Mouse (Mus musculus) forebrain, embryonic 15.5 days (tissue): ENCODE results near the gene Zbtb37. TPM values are rescaled to one million over a fixed set of nuclear protein-coding genes. Genes with fewer than 3 reads are reported as not detected.
"Not testable (repeated sequence)": the region's sequence is repeated elsewhere in the genome, so short reads cannot be mapped to it uniquely, and the experiment has no call there.

Experiments used
- ATAC-seq: fragments of 200-750 bp; cut with Nextera tagmentation; replicated peaks from 2 replicates; pipeline ENCODE4 v1.8.0; 2017; ENCODE audit warnings: mild to moderate bottlenecking, moderate TSS enrichment, moderate library complexity
- H3K27ac ChIP-seq: fragments of 300-500 bp; sonication (generic); replicated peaks from 2 replicates; pipeline ENCODE4 v1.5.1; 2015; ENCODE audit warnings: mild to moderate bottlenecking, inconsistent platforms
- H3K27me3 ChIP-seq: fragments of 300-500 bp; sonication (generic); 2 replicates; pipeline ENCODE4 v1.6.1; 2015; ENCODE audit warnings: inconsistent platforms
- H3K36me3 ChIP-seq: fragments of 300-500 bp; sonication (generic); 2 replicates; pipeline ENCODE4 v1.6.1; 2015; ENCODE audit warnings: mild to moderate bottlenecking, inconsistent platforms
- H3K4me1 ChIP-seq: fragments of 300-500 bp; sonication (generic); 2 replicates; pipeline ENCODE4 v1.6.1; 2015; ENCODE audit warnings: inconsistent platforms
- H3K4me2 ChIP-seq: fragments of 300-500 bp; sonication (generic); replicated peaks from 2 replicates; pipeline ENCODE4 v1.6.1; 2015; ENCODE audit warnings: mild to moderate bottlenecking, inconsistent platforms
- H3K4me3 ChIP-seq: fragments of 300-500 bp; sonication (generic); 2 replicates; pipeline ENCODE4 v1.5.1; 2015; ENCODE audit warnings: mild to moderate bottlenecking, inconsistent platforms
- H3K9ac ChIP-seq: fragments of 300-500 bp; sonication (generic); replicated peaks from 2 replicates; pipeline ENCODE4 v1.6.1; 2015; ENCODE audit warnings: mild to moderate bottlenecking, inconsistent platforms
- H3K9me3 ChIP-seq: fragments of 300-500 bp; sonication (generic); 2 replicates; pipeline ENCODE4 v1.6.1; 2016; ENCODE audit warnings: inconsistent platforms
- WGBS: fragments of 180-500 bp; shearing (Covaris S2); methylation state at CpG from one replicate; pipeline ENCODE4 v1.1.7; 2015; ENCODE audit warnings: mixed read lengths; 5-methylcytosine and 5-hydroxymethylcytosine counted together
- polyA plus RNA-seq: library from polyadenylated mRNA; unstranded; fragments of >200 nt; fragmentation: Nextera tagmentation; extraction: Ambion mirVana; gene quantifications from 2 replicates; pipeline ENCODE4 v1.2.1, GENCODE M21; 2015

Zbtb37 gene
- polyA plus RNA-seq, 1 experiment from 2014 or later, result 15.1 TPM

DNA sequence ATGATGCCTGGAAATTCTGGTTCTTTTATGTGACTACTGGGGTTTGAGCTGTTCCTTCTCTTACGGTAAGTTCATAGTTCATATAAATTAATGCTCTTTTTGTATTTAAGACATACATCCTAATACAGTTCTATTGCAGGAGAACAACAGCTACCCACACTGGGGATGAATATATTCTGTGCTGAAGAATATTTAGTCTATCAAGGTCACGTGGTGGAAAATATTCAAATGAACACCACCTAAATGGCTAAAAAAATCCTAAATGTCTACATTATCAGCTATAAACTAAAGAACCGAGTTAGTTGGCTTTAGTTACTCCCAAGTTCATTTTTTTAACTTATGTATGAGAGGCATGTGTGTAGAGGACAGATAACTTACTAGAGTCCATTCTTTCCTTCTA lies 4.6 kb downstream of the Zbtb37 start:
- Histone ChIP-seq H3K9me3 (no peaks in the 10 kb centered on the region), H3K27ac (no peak overlapping the region), H3K4me3 (no peak overlapping the region), H3K27me3 (no peaks in the 10 kb centered on the region), H3K4me1 (peaks cover 15% of the 10 kb centered on the region), H3K4me2 (no peak overlapping the region), H3K36me3 (peaks cover 43% of the 10 kb centered on the region), H3K9ac (no peak overlapping the region)
- ATAC-seq, result no peak
- 96% methylated on average over 3 of the region's 3 CpGs for WGBS

DNA sequence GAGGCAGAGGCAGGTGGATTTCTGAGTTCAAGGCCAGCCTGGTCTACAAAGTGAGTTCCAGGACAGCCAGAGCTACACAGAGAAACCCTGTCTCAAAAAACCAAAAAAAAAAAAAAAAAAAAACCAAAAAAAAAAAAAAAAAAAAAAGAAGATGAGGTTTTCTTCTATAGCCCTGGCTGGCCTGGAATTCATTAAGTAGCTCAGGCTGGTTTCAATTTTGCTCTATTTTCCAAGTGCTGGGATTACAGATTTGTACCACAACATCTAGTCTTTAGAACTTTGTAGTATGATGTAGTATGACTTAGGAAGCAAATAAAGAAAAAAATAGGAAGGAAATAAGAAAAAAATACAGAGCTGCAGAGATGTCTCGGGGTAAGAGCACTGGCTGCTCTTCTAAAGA lies 6.2 kb downstream of the Zbtb37 start:
- H3K4me3 ChIP-seq, H3K9ac ChIP-seq, H3K9me3 ChIP-seq, ATAC-seq, H3K27me3 ChIP-seq, H3K27ac ChIP-seq, H3K4me2 ChIP-seq, H3K4me1 ChIP-seq: not testable (repeated sequence)
- peaks cover 46% of the 10 kb centered on the region for H3K36me3 ChIP-seq
- 87% methylated on average over 1 of the region's 1 CpGs for WGBS

DNA sequence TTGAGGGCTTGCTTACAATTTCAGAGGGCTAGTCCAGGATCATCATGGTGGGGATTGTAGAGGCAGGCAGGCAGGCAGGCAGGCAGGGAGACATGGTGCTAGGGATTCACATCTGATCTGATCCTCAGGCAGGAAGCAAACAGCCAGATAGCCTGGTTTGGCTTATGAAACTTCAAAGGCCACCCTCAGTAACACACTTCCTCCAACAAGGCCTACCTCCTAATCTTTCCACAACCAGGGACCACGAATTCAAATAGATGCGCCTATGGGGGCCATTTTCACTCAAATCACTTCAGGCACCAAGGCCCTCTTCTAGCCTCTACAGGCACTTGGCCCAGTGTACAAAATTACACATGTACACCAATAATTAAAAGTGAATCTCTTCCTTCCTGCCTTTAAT lies 7.5 kb downstream of the Zbtb37 start:
- H3K4me1 ChIP-seq, result peaks cover 6% of the 10 kb centered on the region; the same call in 1 of the 2 replicates
- H3K27me3 ChIP-seq, result no peaks in the 10 kb centered on the region
- peaks cover 42% of the 10 kb centered on the region for H3K36me3 ChIP-seq
- H3K9ac ChIP-seq, result no peak overlapping the region
- no peak for ATAC-seq
- no peaks in the 10 kb centered on the region for H3K9me3 ChIP-seq
- no peak overlapping the region for H3K27ac ChIP-seq
- H3K4me2 ChIP-seq, result no peak overlapping the region
- WGBS, result 88% methylated on average over 2 of the region's 2 CpGs
- no peak overlapping the region for H3K4me3 ChIP-seq

DNA sequence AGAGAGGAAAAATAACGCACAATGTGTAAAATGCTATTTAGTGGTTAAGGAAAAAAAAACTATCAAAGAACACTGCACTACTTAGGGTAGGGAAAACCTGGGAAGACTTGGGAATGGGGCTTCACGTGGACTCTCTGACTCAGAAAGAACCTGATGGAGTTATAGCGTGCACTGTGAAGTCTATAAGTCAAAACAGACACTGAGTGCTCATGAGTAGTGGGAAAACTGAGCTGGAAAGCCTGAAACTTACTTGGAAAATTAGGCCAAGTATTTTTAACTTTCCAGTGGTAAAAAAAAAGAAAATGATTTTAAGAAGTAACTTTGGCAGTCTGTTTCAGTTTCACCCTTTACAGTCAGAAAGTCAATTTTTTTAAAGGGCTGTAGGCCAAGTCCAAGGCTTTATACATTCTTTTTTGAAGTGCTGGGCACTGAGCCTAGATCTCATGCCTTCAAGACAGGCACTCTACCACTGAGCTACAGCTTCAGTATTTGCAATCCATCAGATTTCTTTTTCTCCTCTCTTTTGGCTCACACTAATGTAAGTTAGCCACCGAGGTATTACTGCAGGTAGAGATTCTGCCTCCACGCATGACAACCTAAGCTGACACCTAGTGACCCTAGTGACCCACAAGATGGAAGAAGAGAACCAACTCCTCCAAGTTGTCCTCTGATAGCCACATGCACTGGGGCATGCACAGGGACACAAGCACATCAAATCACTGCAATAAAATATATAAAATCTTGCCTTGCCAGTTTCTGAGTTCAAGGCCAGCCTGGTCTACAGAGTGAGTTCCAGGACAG lies 9.0 kb downstream of the Zbtb37 start:
- Histone ChIP-seq H3K9me3 (no peaks in the 10 kb centered on the region), H3K4me2 (no peak overlapping the region), H3K36me3 (peaks cover 37% of the 10 kb centered on the region), H3K4me1 (no peaks in the 10 kb centered on the region), H3K27me3 (no peaks in the 10 kb centered on the region), H3K9ac (no peak overlapping the region), H3K4me3 (no peak overlapping the region), H3K27ac (no peak overlapping the region)
- ATAC-seq, result no peak
- 94% methylated on average over 5 of the region's 5 CpGs for WGBS

DNA sequence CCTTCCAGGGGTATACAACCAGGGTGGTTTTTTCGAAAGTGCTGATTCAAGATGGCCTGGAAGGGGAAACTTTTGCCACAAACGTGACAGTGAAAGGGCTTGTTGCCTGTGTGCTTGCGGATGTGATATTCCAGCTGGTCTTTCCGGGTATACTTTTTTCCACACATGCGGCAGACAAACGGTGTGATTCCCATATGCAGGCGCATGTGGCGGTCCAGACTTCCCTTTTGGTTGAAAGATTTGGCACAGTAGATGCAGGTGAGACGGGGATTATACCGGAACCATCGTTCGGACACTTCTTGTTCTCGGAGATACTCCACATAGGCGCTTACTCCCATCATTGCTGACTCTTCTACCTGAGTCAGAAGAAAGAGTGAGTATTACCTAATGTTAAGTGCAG lies 14.6 kb downstream of the Zbtb37 start:
- 97% methylated on average over 14 of the region's 14 CpGs for WGBS
- no peak for ATAC-seq
- no peak overlapping the region for H3K4me2 ChIP-seq

DNA sequence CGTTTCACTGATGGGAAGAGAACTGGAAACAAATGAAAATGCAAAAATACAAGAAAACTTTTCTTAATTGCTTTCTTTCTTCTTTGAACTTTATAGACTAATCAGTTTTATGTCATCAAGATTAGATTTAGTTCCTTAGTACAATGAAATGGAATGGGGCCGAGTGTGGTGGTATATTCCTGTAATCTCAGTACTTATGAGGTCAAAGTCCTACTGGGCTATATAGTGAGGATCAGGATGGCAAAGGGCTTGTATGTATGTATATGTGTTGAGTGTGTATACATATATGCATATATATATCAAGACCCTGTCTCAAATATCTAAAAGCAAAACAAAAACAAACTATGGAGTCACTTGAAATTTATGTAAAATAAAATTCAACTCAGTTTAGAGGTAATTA lies 18.3 kb downstream of the Zbtb37 start:
- H3K9ac ChIP-seq, result no peak overlapping the region
- no peak overlapping the region for H3K4me3 ChIP-seq
- H3K36me3 ChIP-seq, result peaks cover 50% of the 10 kb centered on the region
- ATAC-seq, result no peak
- 84% methylated on average over 2 of the region's 2 CpGs for WGBS
- no peak overlapping the region for H3K4me2 ChIP-seq
- H3K4me1 ChIP-seq, result no peaks in the 10 kb centered on the region
- H3K9me3 ChIP-seq, result no peaks in the 10 kb centered on the region
- H3K27ac ChIP-seq, result no peak overlapping the region
- no peaks in the 10 kb centered on the region for H3K27me3 ChIP-seq

More for the DNA sequence above, 14.6 kb downstream of the Zbtb37 start:
- H3K9ac ChIP-seq, result no peak overlapping the region
- no peak overlapping the region for H3K27ac ChIP-seq
- H3K36me3 ChIP-seq, result peaks cover 45% of the 10 kb centered on the region
- H3K27me3 ChIP-seq, result no peaks in the 10 kb centered on the region
- no peaks in the 10 kb centered on the region for H3K4me1 ChIP-seq
- no peak overlapping the region for H3K4me3 ChIP-seq
- no peaks in the 10 kb centered on the region for H3K9me3 ChIP-seq

DNA sequence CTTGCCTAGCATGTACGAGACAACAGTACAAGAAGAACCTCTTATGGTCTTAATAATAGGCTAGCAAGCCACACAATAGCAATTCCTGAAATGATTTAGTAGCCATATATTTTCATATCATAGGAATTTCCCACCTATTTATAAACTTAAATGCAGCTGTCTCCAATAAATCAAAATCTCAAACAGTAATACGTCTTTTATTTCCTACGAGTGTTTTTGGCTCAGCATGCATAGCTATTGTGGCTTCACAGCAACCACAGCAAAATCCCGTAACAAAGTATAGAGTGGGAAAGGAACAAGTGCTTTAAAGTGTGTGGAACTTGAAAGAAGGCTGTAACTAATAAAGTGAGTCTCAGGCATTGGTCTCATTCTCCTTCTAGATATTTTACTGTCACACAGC lies 24.2 kb downstream of the Zbtb37 start:
- Histone ChIP-seq H3K27ac (no peak overlapping the region), H3K4me1 (no peaks in the 10 kb centered on the region), H3K9me3 (no peaks in the 10 kb centered on the region), H3K4me2 (no peak overlapping the region), H3K4me3 (no peak overlapping the region), H3K27me3 (no peaks in the 10 kb centered on the region), H3K9ac (no peak overlapping the region), H3K36me3 (peaks cover 23% of the 10 kb centered on the region)
- no peak for ATAC-seq
- whole genome bisulfite sequencing, result 92% methylated on average over 4 of the region's 4 CpGs

DNA sequence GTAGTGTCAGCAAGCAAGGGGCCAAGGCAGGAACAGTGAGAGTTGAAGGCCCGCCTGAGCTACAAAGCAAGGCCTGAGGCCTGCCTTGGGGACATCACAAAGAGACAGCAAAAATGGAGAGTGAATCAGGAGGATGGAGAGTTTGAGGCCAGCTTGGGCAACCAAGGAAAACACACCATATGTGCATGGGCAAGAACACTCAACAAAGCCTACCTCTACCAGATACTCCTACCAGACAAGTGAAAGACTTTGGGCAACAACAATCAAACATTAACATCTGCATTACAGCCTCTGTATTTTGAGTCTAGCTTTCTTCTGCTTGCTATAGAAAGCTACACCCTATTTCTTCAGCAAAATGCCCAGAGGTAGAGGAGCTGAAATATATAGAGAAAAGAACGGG lies 26.6 kb downstream of the Zbtb37 start:
- no peaks in the 10 kb centered on the region for H3K4me1 ChIP-seq
- H3K9ac ChIP-seq, result no peak overlapping the region
- H3K27ac ChIP-seq, result no peak overlapping the region
- no peak overlapping the region for H3K4me3 ChIP-seq
- H3K9me3 ChIP-seq, result no peaks in the 10 kb centered on the region
- H3K4me2 ChIP-seq, result no peak overlapping the region
- H3K27me3 ChIP-seq, result no peaks in the 10 kb centered on the region
- no peak for ATAC-seq
- 100% methylated on average over 2 of the region's 2 CpGs for WGBS
- H3K36me3 ChIP-seq, result peaks cover 23% of the 10 kb centered on the region

DNA sequence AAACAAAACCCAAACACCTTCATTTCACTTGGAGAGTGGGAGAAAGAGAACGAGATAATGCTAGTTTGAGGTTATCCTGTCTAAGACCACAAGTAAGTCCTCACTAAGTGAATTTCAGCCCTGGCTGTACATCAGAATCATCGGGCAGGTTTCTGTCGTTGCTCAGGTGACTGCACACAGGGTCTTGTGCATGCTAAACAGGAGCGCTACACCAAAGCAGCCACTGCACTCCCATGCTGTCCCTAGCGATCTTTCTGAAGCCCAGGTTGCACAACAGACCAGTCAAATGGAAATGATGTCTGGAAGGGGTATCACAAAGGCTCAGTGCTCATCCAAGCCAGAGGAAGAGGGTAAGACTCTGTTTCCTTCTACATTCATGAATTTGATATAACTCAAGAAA lies 28.2 kb downstream of the Zbtb37 start:
- Histone ChIP-seq H3K4me3 (no peak overlapping the region), H3K4me2 (no peak overlapping the region), H3K9ac (no peak overlapping the region), H3K4me1 (no peaks in the 10 kb centered on the region), H3K27ac (no peak overlapping the region), H3K9me3 (no peaks in the 10 kb centered on the region), H3K36me3 (peaks cover 10% of the 10 kb centered on the region), H3K27me3 (no peaks in the 10 kb centered on the region)
- no peak for ATAC-seq
- 73% methylated on average over 5 of the region's 5 CpGs for WGBS

DNA sequence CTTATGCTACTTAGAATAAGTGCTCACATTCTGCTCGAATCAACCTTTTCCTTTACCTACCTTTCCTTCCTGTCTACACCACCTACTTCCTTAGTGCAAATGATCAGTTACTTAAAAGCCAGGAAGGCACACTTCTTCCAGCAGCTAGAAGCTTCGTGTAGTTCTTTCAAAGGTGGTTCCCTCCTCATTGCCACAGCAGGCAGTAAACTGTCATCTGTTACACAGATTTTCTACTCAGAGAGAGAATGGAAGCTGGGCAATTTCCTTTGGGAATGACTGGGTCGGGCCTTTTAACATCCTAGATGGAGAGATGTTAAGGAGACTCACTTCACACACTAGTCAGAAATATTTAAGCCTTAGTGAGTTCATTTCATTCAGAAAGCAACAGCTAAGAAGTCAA lies 29.1 kb downstream of the Zbtb37 start:
- no peaks in the 10 kb centered on the region for H3K9me3 ChIP-seq
- H3K4me3 ChIP-seq, result no peak overlapping the region
- ATAC-seq, result no peak
- WGBS, result 79% methylated on average over 3 of the region's 3 CpGs
- H3K9ac ChIP-seq, result no peak overlapping the region
- peaks cover 8% of the 10 kb centered on the region for H3K36me3 ChIP-seq
- H3K4me1 ChIP-seq, result no peaks in the 10 kb centered on the region
- H3K27me3 ChIP-seq, result no peaks in the 10 kb centered on the region
- no peak overlapping the region for H3K27ac ChIP-seq
- H3K4me2 ChIP-seq, result no peak overlapping the region

DNA sequence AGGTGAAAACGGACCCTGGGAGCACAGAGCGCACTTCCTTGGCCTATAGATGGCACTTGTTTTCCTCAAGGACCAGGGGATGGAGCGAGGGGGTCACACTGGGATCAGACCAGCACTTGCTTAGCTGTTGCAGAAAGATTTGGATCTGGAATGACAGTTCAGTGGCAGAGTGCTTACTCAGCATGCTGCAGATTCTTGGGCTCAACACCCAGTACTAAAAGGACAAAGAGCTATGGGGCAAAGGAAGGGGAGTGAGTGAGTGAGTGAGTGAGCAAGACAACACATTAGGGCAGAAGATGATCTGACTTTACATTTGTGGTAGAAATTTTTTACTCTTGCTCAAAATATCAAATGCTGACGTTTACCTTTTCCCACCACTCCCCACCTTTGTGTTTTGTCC lies 29.7 kb downstream of the Zbtb37 start:
- H3K4me3 ChIP-seq, result no peak overlapping the region
- no peak overlapping the region for H3K27ac ChIP-seq
- H3K36me3 ChIP-seq, result peaks cover 8% of the 10 kb centered on the region
- 72% methylated on average over 4 of the region's 4 CpGs for WGBS
- no peak for ATAC-seq
- H3K4me1 ChIP-seq, result no peaks in the 10 kb centered on the region
- H3K9ac ChIP-seq, result no peak overlapping the region
- no peaks in the 10 kb centered on the region for H3K9me3 ChIP-seq
- no peaks in the 10 kb centered on the region for H3K27me3 ChIP-seq
- H3K4me2 ChIP-seq, result no peak overlapping the region

DNA sequence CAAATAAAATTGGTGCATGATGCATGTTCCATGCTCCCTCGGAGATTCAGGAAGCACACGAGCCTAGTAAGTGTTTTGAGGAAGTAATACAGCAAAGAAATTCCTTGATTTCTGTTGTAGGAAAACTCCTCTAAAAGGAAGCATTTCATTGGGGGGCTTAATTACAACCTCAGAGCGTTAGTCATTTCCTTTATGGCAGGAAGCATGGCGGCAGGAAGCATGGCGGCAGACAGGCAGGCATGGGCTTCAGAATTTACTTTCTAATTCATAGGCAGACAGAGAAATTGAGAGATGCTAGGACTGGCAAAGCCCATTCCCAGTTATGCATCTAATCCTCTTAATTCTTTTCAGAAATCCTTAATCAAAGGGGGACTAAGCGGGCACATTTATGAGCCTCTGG lies 40.8 kb downstream of the Zbtb37 start:
- Histone ChIP-seq H3K9ac (no peak overlapping the region), H3K27ac (no peak overlapping the region), H3K27me3 (no peaks in the 10 kb centered on the region), H3K36me3 (no peaks in the 10 kb centered on the region), H3K4me2 (no peak overlapping the region), H3K4me3 (no peak overlapping the region), H3K4me1 (no peaks in the 10 kb centered on the region), H3K9me3 (no peaks in the 10 kb centered on the region)
- WGBS, result 84% methylated on average over 6 of the region's 6 CpGs
- no peak for ATAC-seq

DNA sequence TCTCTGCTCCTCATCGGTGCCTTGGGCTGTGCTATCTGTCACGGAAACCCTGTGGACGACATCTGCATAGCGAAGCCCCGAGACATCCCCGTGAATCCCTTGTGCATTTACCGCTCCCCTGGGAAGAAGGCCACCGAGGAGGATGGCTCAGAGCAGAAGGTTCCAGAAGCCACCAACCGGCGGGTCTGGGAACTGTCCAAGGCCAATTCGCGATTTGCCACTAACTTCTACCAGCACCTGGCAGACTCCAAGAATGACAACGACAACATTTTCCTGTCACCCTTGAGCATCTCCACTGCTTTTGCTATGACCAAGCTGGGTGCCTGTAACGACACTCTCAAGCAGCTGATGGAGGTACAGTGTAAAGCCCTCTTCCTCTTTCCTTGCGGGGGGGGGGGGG lies 45.3 kb downstream of the Zbtb37 start:
- Histone ChIP-seq H3K4me1 (no peaks in the 10 kb centered on the region), H3K4me2 (no peak overlapping the region), H3K36me3 (no peaks in the 10 kb centered on the region), H3K9ac (no peak overlapping the region), H3K27me3 (no peaks in the 10 kb centered on the region), H3K9me3 (no peaks in the 10 kb centered on the region), H3K4me3 (no peak overlapping the region), H3K27ac (no peak overlapping the region)
- ATAC-seq, result no peak
- 86% methylated on average over 15 of the region's 15 CpGs for WGBS
